Mouse (Mus musculus): Measurements from ENCODE around the gene Acvr1c.

Gene Acvr1c

GRCm38 (mm10) chr2:58282259-58282910, 75.3 kb downstream of the Acvr1c start:
- peak; percentile 41 to 46 for DNase-seq

DNA sequence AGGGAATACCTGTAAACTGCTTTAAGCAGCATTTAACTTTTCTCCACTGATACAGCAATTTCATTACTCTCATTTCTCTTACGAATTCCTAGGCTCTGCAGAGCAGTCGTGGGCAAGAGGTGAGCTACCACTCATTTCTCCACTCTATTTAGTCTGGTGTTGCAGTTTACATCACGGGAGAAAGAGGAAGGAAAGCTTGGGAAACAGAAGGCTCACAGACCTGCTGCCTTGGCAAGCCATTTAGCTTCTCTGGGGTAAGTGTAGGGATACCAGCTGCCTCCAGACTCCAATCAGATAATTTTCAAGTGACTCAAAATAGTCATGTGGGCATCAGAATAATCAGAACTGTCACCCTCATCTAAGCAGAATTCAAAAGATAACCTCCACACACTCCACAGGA, 76.6 kb downstream of the Acvr1c start:
- DNase-seq = no peak

DNA sequence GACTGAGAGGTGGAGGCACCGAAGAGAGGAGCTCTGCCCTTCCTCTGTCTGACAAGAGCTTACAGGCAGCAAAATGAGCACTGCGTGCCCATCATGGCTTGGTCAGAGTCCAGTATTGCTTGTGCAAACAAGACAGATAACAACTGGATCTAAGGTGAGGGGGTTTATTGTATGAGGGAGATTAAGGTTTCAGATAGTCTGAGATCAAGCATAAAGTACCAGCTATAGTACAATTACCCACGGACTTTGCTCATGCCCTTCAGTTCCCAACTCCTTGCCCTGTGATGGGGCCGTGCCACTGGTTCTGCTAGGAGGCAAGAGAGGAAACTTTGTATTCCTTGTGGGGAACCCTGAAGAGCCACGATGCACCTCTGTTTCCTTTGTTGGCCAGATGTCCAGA, 78.5 kb downstream of the Acvr1c start:
- DNase-seq = no peak

DNA sequence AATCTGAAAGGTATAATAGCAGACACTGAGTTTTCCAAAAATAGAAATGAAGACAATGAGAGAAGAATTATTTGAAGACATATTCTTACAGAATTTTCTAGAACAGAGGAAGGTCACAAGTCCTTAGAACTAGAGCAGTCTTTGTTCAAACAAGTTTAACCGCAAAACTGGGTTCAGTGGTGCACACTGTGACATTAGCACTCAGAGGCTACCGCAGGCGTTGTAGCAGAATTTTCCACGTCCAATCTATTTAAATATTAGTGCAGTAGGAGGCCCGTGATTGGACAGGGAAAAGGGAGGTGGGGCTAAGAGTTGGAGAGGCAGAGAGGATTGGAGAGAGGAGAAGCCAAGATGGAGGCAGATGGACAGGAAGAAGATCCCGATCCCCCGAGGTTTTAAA, 81.2 kb downstream of the Acvr1c start:
- DNase-seq = no peak

GRCm38 (mm10) chr2:58240639-58241038, 117.1 kb downstream of the Acvr1c start:
- DNase-seq = no peak

- DNase-seq = no peak
Observed at GRCm38 (mm10) chr2:58237487-58237886, 120.2 kb downstream of the Acvr1c start.

All from thymus, adult 18-20 months (tissue).